In the genomic region with DNA sequence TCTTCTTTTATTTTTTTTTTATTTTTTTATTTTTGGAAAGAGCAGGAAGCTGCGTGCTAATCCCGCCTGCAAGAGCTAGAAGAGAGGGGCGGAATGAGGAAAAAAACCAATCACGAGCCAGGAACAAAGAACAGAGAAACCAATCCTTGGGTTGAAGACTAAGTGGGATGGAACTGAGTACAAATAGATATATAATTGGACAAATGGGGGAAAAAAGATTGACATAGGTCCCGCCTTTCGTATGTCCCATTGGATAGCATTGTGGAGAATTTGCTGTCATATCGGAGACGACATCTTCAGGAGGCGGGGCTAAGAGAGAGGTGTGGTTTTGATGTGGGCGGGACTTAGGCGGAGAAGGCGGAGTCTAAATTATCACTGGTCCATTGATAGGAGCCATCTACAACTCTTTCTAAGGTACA, we compare ENCODE assay signal across 8 mouse cellular contexts. TPM values are rescaled to one million over a fixed set of nuclear protein-coding genes. Genes with fewer than 3 reads are reported as not detected.
A peak's percentile ranks its signal among the peaks of the same experiment; 100 is the strongest.
DNase-seq lines count a peak whose midpoint lies in the region; ATAC-seq and TF ChIP-seq lines count a peak whose summit lies in the region.

No protein-coding gene starts in this region.

- WGBS in hindbrain, postnatal 0 days: under 1% methylated on average over 12 of the region's 12 CpGs

- peaks cover 19% of the 10 kb centered on the region for H3K4me1 ChIP-seq in hindbrain, postnatal 0 days (ENCODE audit: insufficient read depth, low read length)

- no peaks in the 10 kb centered on the region for H3K36me3 ChIP-seq in hindbrain, postnatal 0 days (ENCODE audit: insufficient read depth, low read length)

- peak overlapping the region; percentile 86 for H3K4me3 ChIP-seq in gastrocnemius, adult 2 months
- H3K4me3 ChIP-seq in hindbrain, postnatal 0 days (ENCODE audit: low read length): peak overlapping the region; percentile 81
- H3K4me3 ChIP-seq in left cerebral cortex, adult 2 months: peak overlapping the region; percentile 77

- H3K4me2 ChIP-seq in hindbrain, postnatal 0 days (ENCODE audit: low read depth, low read length): peak overlapping the region; percentile 37

- peak; percentile 94 for DNase-seq in ZHBTc4 (ENCODE audit: low read depth, low spot score)
- peak; percentile 89 for DNase-seq in gastrocnemius, adult 2 months
- DNase-seq in hindbrain, postnatal 0 days (ENCODE audit: low spot score): peak; percentile 97
- peak; percentile 81 to 88 for DNase-seq in left cerebral cortex, adult 2 months (ENCODE audit: extremely low spot score in 1 of 2, low spot score in 2 of 2)
- DNase-seq in right cerebral cortex, adult 2 months (ENCODE audit: low spot score in 2 of 2): peak; percentile 87 to 93
- peak; percentile 90 for DNase-seq in urinary bladder, postnatal 14 days (ENCODE audit: low spot score)

- TF ChIP-seq CTCF in gastrocnemius, adult 2 months (IDR thresholded peaks at IDR 0.05): no peak
- TF ChIP-seq CTCF in hindbrain, postnatal 0 days (IDR thresholded peaks at IDR 0.05; ENCODE audit: low read depth): no peak
- no peak for TF ChIP-seq CTCF in left cerebral cortex, adult 2 months (IDR thresholded peaks at IDR 0.05)

- peak; percentile 79 for ATAC-seq in common myeloid progenitor, adult 5-6 weeks (replicated peaks; ENCODE audit: low read depth, poor library complexity, severe bottlenecking)
- peak; percentile 92 for ATAC-seq in hindbrain, postnatal 0 days
- peak; percentile 77 for ATAC-seq in megakaryocyte, adult 5-6 weeks (ENCODE audit: poor library complexity, severe bottlenecking)

- intact Hi-C loops in gastrocnemius, adult 2 months (cut with DNase I): no loop called here
- intact Hi-C loops in left cerebral cortex, adult 2 months (cut with DNase I): loop anchor here (2.0 to 5.0 kb wide), 3 partner anchors 95 to 135 kb away; a partner anchor contains a TSS

- H3K9me3 ChIP-seq in hindbrain, postnatal 0 days (ENCODE audit: low read length): no peaks in the 10 kb centered on the region

- peak overlapping the region; percentile 92 for H3K27ac ChIP-seq in gastrocnemius, adult 2 months
- peak overlapping the region; percentile 90 for H3K27ac ChIP-seq in hindbrain, postnatal 0 days
- H3K27ac ChIP-seq in left cerebral cortex, adult 2 months: peak overlapping the region; percentile 96

- H3K27me3 ChIP-seq in hindbrain, postnatal 0 days (ENCODE audit: insufficient read depth, low read length): no peaks in the 10 kb centered on the region

- no peak overlapping the region for H3K9ac ChIP-seq in hindbrain, postnatal 0 days (replicated peaks; ENCODE audit: low read length)

RNA-seq across cellular contexts. Expression of a gene that starts 0.6 kb away (rescaled TPM):
- 23.5 and 36.4 TPM in 2 replicates for total RNA-seq in common myeloid progenitor, adult 5-6 weeks (2017)
- 1 to 10 TPM; 8.1 to 10.0 TPM for total RNA-seq in gastrocnemius, adult 2 months (2021)
- total RNA-seq in hindbrain, postnatal 0 days (2014; rRNA removed): 30.4 and 36.7 TPM in 2 replicates
- 20.0 and 20.6 TPM in 2 replicates for polyA plus RNA-seq in hindbrain, postnatal 0 days (2015; fragmentation: Nextera tagmentation; extraction: Ambion mirVana)
- total RNA-seq in left cerebral cortex, adult 2 months (2021): 100 to 1,000 TPM; 115 to 118 TPM
- total RNA-seq in megakaryocyte, adult 5-6 weeks (2015): 13.9 and 14.0 TPM in 2 replicates
- 22.2 and 29.6 TPM in 2 replicates for total RNA-seq in megakaryocyte, adult 5-6 weeks (2017)

RNA-seq across cellular contexts. Expression of a gene that starts 53.8 kb away (rescaled TPM):
- 31.2 and 31.9 TPM in 2 replicates for total RNA-seq in common myeloid progenitor, adult 5-6 weeks (2017)
- 10 to 100 TPM in 1 of 2 experiments, 1 to 10 TPM in 1; 9.8 to 13.0 TPM for total RNA-seq in gastrocnemius, adult 2 months (2021)
- total RNA-seq in hindbrain, postnatal 0 days (2014; rRNA removed): 35.9 and 39.0 TPM in 2 replicates
- polyA plus RNA-seq in hindbrain, postnatal 0 days (2015; fragmentation: Nextera tagmentation; extraction: Ambion mirVana): 35.4 and 37.5 TPM in 2 replicates
- total RNA-seq in left cerebral cortex, adult 2 months (2021): 10 to 100 TPM; 16.1 to 20.1 TPM
- 21.3 and 25.6 TPM in 2 replicates for total RNA-seq in megakaryocyte, adult 5-6 weeks (2015)
- 15.1 and 22.5 TPM in 2 replicates for total RNA-seq in megakaryocyte, adult 5-6 weeks (2017)

Comparison
In these comparisons a context has a peak if more than half of its experiments do, and no peak if none do; other contexts are left out.
1. Peak in every context shown above with its lines: DNase-seq, ATAC-seq, H3K4me3 ChIP-seq and H3K27ac ChIP-seq.